Mouse (Mus musculus): ENCODE results near the gene Rnf19b. TPM values are rescaled to one million over a fixed set of nuclear protein-coding genes. Genes with fewer than 3 reads are reported as not detected.

Gene Rnf19b
- total RNA-seq, 1 experiment from 2014 or later: 23.8 TPM

DNA sequence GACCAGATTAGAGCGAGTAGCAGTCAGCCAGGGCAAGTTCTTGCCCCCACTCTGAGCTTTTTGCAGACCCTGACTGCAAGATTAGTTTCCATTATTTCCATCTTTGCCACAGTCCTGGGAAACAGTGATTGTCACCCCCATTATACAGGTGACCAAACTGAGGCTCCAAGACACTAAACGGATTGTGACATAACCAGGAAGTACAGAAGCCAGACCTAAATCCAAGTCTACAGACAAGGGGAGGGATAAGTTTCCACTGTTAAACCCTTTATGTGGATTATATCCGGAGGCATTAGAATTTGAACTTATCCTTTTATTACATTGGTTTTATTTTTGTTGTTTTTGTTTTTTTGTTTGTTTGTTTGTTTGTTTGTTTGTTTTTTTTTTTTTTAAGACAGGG is 23.8 kb upstream of the Rnf19b start:
- no peak for DNase-seq

DNA sequence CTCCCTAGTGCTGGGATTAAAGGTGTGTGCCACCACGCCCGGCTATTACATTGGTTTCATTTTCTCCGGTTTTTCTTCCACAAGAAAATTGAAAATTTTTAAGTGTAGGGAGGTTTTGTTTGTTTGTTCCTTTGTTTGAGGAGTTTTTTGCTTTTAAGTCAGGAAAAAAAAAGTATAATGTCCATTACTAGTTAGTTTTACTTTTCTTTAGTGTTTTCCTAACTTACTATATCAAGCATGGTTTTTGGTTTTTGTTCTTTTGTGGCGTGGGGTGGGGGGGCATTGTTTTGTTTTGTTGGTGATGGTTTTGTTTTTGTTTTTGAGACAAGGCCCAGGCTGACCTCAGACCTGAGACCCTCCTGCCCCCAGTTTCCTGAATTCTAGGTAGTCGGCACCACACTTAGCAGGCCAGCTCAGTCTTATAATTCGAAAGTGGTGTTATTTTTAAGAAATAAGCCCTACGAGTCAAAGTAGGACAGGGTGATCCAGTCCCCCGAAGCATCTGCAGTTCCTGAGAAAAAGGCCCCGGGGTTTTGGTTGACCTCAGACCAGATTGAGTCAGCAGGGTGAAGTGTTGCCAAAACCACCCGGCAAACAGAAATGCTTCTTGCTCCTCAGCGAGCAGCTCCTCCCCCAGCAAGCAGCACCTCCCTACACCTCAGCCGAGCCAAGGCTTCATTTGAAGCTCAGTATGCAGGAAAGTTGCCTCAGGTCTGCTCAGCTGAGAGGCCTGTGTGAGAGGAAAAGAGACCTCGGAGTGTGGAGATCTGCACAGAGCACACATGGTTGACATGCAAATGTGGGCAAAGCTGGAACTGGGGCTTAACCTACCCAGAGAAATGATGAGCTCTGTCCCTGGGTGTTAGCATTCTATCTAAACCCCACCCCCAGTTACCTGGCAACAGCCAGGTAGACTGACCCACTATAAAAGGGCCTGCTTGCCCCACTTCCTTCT is 23.1 kb upstream of the Rnf19b start:
- DNase-seq: peak; percentile 86

DNA sequence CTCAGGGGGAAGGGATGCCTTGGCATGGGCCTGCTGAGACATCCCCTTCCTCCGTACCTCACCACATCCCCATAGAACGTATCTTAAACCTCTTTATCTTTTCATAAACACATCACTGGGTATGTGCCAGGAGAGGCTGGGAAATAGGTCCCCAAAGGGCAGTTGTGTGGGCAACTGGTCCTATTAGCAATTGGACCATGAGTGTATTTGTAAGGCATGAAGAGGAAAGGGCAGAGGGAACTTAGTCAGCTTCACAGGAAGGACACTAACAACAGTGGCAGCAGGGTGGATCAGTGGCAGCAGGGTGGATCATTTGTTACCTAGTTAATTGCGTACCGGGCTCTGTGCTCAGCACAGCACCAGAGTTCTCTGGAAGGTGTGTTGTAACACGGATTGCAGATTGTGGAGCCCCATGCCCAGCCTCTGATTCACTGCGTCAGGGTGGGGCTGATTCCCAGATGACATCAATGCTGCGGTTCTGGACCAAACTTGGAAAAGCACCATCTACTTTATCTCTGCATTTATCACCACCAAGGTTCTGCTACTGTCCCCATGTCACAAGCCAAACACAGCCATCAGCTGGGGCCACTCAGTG is 22.1 kb upstream of the Rnf19b start:
- peak; percentile 66 for DNase-seq

DNA sequence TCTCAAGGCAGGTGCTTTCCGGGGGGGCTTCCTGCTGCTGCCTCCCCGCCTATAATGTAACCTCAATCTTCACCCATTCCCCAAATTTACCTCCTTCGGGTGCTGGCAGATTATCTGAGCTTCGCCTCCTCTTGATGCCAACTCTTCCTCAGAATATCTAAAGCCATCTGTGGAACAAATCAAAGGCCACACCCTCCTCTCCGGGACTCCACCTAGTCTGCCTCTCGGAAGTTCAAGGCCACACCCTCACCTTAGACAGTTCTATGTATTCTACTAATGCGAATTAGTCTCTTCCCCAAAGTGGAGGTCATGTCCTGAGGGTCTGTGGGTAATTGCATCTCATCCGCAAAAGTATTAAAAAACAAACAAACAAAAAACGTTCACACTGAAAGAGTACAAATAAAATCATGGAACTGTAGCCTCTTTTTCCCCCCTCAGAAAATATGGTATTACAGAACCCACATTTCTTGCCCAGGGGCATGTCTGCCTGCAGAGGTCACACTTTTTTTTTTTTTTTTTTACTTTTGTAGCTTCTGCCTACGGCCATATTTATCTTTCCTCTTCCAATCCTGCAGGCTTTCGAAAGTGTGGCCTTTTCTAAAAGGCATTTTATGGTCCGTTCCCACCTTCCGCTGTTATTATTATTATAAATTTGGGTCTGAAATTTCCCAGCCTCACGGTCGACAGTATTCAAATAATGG is 10.2 kb upstream of the Rnf19b start:
- DNase-seq: no peak

DNA sequence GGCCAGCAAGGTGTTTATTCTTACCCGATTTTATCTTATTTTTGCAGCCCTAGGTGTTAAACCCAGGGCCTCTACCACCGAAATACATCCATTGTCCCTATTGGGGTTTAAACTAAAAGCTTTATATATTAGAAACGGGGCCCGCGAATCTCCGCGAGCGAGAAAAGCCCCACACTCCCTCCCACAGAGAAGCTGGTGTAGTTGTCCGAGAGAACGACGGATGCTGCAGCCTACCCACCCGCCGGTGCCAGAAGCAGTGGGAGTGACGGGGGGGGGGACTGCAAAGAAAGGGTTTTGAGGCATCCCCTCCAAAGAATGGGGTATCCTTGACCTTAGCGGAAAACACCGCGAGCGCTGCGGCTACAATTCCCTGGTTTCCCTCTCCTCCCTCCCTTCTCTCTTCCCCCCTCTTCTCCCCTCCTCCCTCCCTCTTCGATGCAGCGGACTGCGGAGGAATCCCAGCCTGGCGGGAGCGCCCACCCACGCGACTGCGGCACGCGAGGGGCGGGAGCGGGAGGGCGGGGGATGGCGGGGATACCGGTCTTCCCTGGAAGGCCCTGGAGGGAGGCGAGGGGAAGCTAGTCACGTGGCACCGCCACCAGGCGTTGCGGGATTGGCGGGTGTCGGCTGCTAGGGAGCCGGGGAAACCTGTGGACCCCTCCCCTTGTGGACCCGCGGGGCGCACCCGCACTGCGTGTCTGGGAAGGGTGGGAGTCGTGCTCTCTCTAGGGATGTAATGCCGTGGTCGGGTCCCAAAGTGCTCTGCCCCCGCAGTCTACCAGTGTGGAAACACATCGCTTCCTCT is 9.4 kb upstream of the Rnf19b start:
- DNase-seq: peak; percentile 84

DNA sequence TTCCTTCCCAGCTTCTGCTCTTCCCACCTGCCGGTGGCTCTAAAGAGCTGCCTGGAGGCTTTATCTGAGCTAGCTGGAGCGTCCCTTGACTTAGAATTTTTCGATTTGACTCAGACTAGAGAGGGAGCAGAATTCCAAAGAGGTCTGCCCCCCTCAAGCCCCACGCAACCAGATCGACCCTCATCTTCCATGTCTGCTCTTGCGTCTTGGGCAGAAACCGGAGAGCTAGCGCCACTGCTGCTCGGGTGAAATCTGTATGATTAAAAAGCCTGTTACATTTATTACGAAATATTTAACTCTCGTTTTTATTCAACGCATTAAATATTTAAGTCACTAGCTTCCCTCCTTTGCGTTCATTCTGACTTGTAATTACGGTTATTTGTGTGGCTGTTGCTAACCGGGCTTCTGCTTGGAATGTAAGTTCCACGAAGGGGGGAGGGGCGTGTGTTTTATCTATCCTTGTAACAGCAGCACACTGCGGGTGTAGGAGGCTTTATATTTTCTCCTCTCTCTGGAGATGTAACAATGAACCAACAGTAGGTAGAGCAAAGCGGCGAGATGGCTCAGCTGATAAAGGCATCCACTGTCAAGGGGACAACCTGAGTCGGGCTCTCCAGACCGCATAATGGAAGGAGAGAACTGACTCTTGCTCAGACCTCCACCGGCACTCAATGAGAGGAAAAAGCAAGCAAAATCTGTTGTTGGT is 8.6 kb upstream of the Rnf19b start:
- peak; percentile 49 for DNase-seq

DNA sequence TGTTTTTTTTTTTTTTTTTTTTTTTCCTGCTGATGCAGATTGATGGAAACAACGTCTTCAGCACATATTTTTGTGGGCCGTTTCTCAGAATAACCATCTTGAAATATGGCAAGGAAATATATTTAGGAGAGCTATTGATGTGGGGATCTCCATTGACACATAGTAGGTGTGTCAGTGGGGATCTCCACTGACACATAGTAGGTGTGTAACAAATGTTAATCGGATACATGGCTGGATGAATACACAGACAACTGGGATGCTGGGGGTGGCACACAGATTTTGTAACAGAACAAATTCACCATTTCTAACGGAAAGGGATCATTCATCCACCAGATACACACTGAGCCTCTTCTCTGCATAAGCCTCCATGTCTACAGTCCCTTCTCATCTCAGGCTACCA is 7.7 kb upstream of the Rnf19b start:
- DNase-seq: no peak

DNA sequence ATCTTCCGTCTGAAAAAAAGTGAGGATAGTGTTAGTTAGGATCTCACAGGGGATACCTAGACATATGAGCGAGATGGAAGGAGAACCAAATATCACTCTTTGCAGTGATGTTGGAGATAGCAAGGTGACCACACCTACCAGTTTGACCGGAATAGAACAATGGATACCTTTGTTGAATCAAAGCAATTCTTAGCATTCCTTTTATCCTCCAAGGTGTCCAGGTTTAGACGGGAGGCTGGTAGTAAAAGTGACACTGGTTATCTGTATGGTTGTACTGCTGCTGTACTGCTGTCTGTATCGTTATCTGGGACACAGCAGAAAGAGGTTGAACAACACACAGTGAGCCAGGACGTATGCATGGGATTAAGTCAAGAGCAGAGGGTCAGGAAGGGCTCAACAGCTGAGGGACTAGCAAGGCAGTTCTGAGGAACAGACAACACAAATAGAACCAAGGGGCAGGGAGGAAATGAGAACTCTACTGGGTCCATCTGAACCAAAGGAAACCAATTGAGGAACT is 7.1 kb upstream of the Rnf19b start:
- DNase-seq: no peak

DNA sequence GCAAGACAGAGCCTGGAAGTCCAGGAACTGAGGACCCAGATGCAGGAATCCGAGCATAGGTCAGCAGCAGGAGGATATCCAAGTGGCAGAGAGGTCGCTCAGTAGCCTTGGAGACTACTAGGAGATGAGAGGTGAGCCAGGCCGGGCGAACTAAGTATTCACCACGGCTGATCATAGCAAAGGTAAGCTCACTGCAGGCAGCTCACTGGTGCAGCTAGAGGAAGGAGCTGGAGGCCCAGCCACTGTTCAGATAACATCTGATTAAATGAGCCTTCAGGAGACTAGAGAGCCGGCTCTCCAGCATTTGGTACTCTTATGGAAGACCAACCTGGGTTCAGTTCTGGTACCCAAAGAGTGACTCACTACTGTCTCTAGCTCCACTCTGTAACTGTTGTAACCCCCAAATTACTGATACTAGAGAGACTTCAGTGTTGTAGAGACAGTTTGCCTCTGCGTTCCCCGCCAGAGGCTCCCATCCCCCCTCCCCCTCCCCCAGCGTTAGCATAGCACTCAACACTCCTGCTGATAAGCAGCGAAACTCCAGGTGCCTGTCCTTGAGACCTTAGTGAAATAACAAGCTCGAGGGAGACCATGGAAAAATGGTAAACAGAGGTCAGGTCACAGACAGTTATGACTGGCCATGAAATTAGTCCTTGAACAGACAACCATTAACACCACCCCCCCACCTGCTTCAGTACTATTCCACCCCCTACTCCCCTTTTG is 6.4 kb upstream of the Rnf19b start:
- no peak for DNase-seq

DNA sequence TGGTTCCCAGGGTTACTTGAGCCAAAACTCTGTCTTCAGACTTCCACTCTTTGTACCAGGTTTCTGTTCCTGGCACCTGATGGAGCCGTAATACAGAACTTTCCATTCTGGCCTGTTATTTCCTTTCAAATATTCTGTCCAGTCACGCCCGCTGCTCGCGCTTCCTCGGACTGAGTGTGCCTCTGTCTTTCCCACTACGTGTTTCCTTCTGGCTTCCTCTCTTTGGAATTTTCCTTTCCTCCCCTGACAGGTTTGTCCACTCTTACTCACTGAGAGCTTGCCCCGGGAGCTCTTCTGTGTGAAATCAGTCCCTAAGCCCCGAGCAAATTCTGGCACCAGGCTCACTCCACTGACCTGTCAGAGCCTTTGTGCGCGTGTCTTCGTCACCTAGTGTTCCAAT is 3.3 kb upstream of the Rnf19b start:
- no peak for DNase-seq

DNA sequence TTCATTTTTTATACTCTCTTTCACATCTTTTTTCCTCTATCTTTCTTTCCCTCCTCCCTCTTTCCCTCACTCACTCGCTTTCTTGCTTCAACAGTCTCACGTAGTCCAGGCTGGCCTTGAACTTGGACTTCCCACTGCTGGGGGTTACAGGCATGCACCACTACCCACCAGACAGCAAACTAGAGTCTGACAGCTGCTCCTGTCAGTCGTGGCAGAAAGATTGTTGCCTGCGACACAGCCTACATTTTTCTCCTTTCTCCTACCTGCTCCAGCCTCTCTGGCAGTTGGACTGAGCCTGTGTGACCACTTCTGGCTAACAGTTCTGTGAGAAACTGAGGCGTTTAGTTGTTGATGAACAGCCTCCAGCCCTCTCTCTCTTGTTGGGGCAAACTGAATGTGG is 2.5 kb upstream of the Rnf19b start:
- DNase-seq: no peak

DNA sequence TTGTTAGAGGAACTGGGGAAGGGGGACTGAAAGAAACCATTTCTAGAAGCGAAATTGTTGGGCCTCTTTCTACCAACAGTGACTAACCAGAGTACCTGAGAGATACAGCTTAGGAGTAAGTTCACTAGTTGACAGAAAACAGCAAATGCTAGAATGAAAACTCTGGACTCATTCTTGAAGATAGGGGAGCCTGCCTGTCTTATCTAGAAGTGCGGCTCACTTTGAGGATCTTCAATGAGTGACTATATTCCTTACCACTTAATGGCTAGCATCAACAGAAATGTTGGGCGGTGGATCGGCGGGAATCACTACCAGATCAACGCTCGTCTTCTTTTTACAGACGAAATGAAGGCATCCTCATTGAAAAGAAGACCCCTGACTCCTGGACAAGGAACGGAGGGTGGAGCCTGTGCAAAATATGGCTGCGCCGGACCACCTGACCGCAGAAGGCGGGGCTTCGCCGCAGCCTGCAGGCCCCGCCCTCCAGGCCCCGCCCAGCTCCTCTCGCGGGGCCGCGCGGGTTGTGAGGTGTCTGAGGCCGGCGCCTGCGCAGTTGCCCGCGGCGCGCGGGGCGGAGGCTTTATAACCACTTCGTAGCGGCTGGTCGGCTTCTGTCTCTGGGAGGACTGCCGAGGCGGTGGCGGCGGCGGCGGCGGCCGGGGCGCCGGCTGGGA is 401 bp upstream of the Rnf19b start:
- peak; percentile 98 for DNase-seq

DNA sequence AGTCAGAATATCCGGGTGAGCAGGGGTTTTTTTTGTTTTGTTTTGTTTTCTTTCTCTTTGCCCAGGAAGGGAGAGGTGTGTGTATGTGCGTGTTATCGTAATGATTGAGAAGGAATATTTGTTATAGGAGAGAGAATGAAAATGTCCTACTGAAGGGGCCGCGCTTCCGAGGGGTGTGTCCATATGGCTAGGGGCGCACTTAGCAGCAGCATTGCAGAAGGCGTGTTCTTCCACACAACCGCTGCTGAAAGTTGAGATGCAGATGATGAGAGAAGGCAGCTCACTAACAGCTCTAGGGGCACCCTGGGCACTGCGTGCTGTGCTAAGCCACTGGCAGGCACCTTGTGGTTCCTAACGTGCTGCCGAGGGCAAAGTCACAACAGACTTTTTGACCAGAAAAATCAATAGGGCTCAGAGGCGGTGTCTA is 1.1 kb downstream of the Rnf19b start:
- peak; percentile 36 for DNase-seq

DNA sequence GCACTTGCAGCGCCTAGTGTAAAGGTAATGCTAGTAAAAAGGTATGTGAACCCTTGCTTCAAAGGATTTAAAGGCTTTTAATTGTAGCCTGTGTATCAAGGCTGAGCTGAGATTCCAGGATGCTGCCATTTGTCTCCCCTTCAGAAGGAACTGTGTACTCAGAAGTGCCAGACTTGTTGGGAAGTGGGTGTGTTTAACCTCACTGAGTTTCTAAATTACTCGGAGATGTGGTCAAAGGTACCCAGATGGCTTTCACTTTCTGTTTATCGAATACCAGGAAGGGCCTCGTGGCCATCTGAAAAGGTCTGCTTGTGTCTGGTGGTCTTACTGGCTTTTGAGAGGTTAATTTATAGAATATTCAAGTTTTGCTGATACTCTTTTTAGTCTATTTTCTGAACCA is 1.9 kb downstream of the Rnf19b start:
- DNase-seq: no peak

DNA sequence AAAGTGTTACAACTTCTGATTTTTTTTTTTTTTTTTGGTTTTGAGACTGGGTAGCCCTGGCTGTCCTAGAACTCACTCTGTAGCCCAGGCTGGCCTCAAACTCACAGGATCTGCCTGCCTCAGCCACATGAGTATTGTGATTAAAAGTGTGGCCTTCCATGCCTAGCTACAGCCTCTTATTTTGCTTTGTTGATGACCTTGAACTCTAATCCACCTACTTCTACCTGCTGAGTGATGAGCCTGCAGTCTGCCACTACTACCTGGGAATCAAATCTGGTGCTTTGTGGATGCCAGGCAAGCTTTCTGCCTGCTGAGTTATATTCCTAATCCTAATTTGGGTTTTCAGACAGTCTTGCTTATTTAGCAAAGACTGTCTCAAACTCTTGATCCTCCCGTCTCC is 3.4 kb downstream of the Rnf19b start:
- no peak for DNase-seq

DNA sequence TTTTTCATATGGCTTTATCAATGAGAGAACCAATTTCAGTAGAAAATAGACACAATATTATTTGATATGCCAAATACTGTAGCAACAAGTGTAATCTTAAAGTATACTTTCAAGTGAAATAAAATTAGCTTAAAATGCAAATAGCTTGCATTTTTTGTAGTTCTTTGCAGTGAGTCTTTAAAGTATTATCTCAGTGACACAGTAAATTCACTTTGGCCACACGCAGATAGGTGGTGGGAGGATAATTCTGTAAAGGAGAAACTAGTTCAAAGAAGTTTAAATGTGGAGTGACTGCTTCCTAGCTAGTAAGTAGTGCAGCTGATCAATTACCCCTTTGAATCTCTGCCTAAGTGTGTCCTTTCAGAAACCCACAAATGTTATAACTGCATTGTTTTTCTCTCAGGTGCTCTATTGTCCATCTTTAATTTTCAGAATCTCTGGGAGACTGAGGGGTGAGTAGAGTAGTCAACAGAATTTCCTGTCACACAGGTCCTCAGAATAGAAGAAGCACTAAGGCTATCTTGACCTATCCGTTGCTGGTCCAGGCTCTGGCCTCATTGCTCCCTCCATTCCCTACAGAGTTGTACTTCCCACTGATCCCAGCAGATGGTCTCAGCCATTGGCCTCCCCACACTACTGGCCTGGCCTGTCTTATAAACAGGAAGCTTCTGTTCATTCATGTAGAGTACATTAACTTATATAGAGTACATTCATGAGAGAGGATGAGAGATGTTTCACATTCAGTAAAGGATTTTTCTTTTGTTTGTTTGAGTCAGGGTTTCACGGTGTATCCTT is 4.4 kb downstream of the Rnf19b start:
- DNase-seq: no peak

DNA sequence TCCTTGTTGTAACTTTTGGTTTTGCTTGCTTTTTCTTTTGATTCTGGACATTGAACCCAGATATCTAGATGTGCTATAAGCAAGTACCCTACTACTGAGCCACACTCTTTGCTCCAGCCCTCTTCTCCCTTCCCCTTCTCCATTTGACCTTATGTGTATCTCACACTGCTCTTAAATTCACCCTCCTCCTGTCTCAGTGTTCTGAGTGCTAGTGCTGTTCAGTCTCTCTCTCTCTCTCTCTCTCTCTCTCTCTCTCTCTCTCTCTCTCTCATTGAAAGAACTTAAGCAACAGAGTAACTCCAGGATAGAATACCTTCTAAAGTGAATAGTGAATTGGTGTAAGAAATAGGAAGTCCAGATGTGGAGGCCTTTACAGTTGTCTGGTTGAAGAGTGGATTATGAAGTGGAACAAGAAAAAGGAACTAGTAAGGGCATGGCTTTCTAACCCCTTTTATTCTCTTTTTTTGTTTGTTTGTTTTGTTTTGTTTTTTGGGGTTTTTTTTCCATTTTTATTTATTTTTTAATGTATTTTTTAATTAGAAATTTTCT is 7.7 kb downstream of the Rnf19b start:
- DNase-seq: no peak

DNA sequence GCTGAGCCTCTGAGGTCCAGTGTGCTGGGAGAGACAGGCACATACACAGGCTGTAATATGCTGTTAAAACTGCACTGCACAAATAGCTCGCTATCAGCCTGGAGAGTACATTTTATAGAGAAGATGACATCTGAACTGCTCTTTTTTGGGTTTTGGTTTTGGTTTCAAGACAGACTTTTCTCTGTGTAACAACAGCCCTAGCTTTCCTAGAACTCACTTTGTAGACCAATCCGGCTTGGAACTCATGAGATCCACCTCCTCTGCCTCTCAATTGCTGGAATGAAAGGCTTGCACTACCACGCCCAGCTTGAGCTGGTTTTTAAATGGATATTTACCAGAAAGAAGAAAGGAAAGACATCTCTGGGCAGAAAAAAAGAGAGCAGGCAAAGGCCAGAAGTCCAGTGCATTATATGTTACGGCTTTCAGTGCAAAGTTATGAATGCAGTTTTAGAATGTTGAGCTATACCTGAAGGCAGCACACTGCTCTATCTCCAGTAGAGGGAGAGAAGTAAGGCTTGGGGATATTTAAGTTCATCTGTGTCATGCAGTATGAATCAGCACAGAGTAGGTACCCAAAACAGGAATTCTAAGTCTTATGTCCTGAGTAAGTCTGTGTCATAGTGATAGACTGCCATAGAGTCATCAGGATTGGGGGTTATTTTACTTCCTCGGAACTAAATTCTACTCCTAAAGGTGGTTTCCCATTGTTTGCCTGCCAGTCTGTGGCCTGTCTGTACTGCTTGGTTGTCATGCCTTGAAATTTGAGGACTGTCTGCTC is 9.8 kb downstream of the Rnf19b start:
- DNase-seq: no peak
